Mouse (Mus musculus) lung, postnatal 36 days (tissue): Measurements from ENCODE around the gene Inhbc.
A peak's percentile ranks its signal among the peaks of the same experiment; 100 is the strongest.
"Not testable (repeated sequence)": the region's sequence is repeated elsewhere in the genome, so short reads cannot be mapped to it uniquely, and the experiment has no call there.

ENCODE experiments used
- DNase-seq: peaks from one replicate; pipeline ENCODE4 v3.0.0; 2022; ENCODE audit warnings: mixed read lengths

Inhbc gene

GRCm38 (mm10) chr10:127325454-127326016 lies 44.7 kb downstream of the Inhbc start:
- no peak for DNase-seq

GRCm38 (mm10) chr10:127324495-127324894 lies 45.7 kb downstream of the Inhbc start:
- DNase-seq, result peak; percentile 88

GRCm38 (mm10) chr10:127323131-127323855 lies 46.9 kb downstream of the Inhbc start:
- DNase-seq, result peak; percentile 66

- no peak for DNase-seq
Observed at GRCm38 (mm10) chr10:127322669-127323068, 47.6 kb downstream of the Inhbc start.

- DNase-seq, result no peak
Observed at GRCm38 (mm10) chr10:127322178-127322577, 48.1 kb downstream of the Inhbc start.

- no peak for DNase-seq
Observed at GRCm38 (mm10) chr10:127321621-127322020, 48.6 kb downstream of the Inhbc start, which contains the start of gene Arhgap9. Gene Arhgap9, plus strand, starts transcription at chr10:127321964.

DNA sequence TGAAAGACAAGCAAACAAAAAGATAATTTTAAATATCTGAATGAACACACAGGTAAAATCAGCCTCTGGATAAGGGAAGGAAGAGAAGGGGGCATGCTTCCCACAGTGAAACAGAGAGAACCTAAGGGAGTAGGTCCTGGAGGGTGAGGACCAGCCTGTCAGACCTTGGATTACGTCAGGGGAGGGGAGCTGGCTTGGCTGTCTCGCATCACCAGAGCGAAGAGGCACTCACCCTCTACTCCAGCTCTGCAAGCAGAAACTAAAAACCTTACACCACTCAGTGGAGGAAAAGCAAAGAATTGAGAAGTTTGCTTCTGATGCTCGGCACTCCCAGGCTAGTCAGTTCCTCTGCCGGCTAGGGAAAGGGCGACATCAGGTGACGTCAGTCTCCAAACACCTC lies 50.3 kb downstream of the Inhbc start:
- no peak for DNase-seq

GRCm38 (mm10) chr10:127318009-127318408 lies 52.2 kb downstream of the Inhbc start:
- no peak for DNase-seq

DNA sequence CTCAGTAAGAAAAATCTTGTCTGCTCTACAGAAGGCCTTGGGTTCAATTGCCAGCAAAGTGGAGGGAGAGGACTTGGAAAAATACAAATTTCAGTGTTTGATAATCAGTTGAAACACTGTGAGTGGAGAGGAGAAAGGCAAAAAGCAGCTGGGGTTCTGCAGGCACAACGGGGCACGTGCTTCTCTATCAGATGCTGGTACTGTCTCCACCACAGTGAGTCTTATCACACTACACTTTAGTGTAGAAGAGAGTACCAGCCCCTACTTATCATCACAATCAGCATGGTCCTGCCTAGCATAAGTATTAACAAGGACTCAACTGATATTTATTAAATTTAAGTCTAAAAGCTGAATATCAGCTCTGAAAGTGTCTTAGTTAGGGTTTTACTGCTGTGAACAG lies 53.0 kb downstream of the Inhbc start:
- no peak for DNase-seq

- DNase-seq, result not testable (repeated sequence)
Observed at GRCm38 (mm10) chr10:127314950-127315349, 55.3 kb downstream of the Inhbc start.

DNA sequence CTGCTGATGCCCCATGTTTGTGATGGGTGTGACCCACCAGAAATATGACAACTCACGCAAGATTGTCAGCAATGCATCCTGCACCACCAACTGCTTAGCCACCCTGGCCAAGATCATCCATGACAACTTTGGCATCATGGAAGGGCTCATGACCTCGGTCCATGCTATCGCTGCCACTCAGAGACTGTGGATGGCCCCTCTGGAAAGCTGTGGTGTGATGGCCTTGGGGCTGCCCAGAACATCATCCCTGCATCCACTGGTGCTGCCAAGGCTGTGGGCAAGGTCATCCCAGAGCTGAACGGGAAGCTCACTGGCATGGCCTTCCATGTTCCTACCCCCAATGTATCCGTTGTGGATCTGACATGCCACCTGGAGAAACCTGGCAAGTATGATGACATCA lies 56.7 kb downstream of the Inhbc start:
- DNase-seq, result not testable (repeated sequence)

DNA sequence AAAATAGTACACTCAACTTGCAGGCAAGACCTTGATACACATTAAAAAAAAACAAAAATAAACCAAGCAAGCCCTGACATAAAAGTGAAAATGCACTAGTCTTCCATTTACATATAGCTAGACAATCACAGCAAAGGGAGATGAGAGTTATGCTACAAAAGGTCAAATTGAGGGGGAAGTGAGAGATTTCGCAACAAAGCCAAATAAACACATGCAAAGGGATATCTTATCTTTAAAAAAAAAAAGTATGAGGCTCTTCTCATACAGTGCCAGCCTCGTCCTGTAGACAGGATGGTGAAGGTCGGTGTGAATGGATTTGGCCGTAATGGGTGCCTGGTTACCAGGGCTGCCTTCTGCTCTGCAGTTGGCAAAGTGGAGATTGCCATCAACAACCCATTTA lies 57.4 kb downstream of the Inhbc start:
- DNase-seq, result peak; percentile 37

- DNase-seq, result peak; percentile 95
Observed at GRCm38 (mm10) chr10:127312356-127312676, 57.9 kb downstream of the Inhbc start.

DNA sequence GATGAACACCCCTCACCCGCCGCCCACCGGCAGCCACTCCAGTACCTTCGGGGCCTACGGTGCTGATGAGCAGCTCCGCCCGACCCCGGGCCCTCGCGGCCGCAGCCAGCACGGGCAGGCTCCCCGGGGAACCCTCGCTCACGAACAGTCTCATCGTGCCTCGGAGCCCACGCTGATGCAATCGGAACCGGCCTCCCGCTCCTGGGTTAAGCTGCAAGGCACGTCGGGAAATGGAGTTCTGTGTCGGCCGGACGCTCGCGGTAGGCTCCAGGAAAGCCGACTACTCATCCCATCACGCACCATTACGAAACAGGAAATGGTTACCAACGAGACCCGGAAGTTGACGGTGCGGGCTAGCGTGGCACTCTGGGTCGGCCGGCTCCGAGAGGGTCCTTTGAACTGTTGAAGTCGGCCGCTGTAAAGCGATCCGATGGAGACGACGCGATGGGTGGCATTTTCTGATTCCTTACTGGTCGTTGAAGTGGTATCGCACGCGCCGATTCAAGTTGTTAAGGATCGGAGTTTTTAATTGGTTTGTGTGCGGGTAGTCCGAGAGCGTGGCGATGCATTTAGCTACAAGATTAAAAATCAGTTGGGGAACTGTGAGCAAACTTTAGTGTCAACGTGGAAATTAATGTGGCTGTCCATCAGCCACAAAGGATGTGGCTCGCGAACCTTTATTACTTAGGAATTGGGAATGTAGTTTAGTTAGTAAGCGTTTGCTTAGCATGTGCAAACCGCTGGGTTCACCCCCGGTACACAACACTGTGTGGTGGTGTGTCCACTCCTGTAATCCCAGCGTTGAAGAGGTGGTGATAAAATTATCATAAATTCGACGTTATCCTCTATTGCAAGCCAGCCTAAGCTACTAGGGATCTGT lies 58.5 kb downstream of the Inhbc start, which contains the start of gene Mars:
Gene Mars, minus strand, starts transcription at position 311 of the 880 bp plus-strand sequence.
- DNase-seq, result peak; percentile 99

DNA sequence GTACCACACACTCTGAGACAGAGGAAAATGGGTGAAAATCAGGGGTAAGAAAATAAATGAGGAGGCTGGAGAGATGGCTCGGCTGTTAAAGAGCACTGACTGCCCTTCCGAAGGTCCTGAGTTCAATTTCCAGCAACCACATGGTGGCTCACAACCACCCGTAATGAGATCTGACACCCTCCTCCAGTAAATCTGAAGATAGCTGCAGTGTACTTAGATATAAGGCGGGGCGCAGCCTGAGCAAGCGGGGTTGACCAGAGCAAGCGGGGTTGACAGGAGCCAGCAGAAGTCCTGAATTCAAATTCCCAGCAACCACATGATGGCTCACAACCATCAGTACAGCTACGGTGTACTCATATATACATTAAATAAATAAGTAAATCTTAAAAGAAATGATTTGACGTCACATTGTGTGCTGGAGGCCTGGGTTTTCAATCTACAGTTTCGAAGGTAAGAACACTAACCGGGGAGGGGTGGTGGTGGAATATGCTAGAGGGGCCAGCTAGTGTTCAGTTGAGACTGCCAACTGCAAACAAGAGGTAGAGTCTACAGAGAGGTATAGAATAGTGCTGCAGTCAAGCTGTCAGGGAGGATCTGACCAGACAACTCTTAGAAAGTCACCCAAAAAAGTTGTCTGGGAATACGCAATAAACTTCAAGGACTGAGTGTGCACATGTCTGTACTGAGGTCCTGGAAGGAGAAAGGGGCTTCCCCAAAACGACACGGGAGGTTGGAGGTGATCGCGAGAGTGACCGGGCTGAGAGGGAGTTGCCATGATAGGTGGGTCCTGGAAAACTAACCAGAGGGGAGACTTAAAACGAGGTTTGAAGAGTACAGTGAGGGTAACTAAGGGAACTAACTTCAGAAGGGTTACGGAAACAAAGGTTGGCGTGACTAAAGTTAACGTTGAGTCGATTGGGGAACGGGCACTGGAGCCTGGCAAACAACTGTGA lies 59.4 kb downstream of the Inhbc start:
- DNase-seq, result no peak

GRCm38 (mm10) chr10:127309167-127309566 lies 61.1 kb downstream of the Inhbc start:
- not testable (repeated sequence) for DNase-seq
